Mouse (Mus musculus): ENCODE measurements around the gene Fcor.

The Fcor gene

GRCm38 (mm10) chr8:3679236-3679635, 7.1 kb upstream of the Fcor start:
- CTCF ChIA-PET = no interaction called here

DNA sequence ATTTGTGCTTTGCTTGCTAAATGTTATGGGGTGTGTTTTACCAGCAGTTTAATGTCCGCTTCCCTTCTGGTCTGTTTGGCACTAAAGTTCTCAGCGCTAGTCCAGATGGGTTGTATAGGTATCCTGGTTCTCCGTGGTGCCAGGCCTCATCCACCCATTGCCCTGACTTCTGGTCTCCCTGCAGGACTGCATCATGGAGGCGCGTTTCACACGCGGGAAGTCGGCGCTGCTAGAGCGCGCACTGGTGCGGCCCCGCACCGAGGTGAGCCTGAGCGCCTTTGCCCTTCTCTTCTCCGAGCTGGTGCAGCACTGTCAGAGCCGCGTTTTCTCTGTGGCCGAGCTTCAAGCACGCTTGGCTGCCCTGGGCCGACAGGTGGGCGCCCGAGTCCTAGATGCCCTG, 6.7 kb upstream of the Fcor start:
- ChIA-PET POLR2A (interaction anchor here in 2 of 4 experiments (0.6 to 1.1 kb wide), 5 partner anchors 22 to 636 kb away, joined by 3 to 4 read pairs (median 3); partner anchors contain the start of gene Camsap3 (in 1 of the 2)), CTCF (no interaction called here)

More at GRCm38 (mm10) chr8:3679236-3679635, 7.1 kb upstream of the Fcor start:
- POLR2A ChIA-PET = interaction anchor here in 2 of 4 experiments (0.6 to 1.0 kb wide), 5 partner anchors 23 to 636 kb away, joined by 3 to 4 read pairs (median 3); partner anchors contain the start of gene Camsap3 (in 1 of the 2)

GRCm38 (mm10) chr8:3676993-3677579, 4.9 kb upstream of the Fcor start:
- ChIA-PET POLR2A (interaction anchor here in 3 of 4 experiments (0.9 to 4.4 kb wide), 13 partner anchors 28 to 516 kb away, joined by 3 to 15 read pairs (median 5); partner anchors contain the start of genes Pet100 (in 2 of the 3), Xab2 (in 2 of the 3), C330021F23Rik (in 1 of the 3) and Camsap3 (in 1 of the 3)), CTCF (interaction anchor here in 3 of 4 experiments (0.7 to 2.2 kb wide), 11 partner anchors 10 to 398 kb away, joined by 3 to 16 read pairs (median 4); partner anchors contain the start of genes Insr (in 1 of the 3), Mcemp1 (in 1 of the 3) and Pex11g (in 1 of the 3))

DNA sequence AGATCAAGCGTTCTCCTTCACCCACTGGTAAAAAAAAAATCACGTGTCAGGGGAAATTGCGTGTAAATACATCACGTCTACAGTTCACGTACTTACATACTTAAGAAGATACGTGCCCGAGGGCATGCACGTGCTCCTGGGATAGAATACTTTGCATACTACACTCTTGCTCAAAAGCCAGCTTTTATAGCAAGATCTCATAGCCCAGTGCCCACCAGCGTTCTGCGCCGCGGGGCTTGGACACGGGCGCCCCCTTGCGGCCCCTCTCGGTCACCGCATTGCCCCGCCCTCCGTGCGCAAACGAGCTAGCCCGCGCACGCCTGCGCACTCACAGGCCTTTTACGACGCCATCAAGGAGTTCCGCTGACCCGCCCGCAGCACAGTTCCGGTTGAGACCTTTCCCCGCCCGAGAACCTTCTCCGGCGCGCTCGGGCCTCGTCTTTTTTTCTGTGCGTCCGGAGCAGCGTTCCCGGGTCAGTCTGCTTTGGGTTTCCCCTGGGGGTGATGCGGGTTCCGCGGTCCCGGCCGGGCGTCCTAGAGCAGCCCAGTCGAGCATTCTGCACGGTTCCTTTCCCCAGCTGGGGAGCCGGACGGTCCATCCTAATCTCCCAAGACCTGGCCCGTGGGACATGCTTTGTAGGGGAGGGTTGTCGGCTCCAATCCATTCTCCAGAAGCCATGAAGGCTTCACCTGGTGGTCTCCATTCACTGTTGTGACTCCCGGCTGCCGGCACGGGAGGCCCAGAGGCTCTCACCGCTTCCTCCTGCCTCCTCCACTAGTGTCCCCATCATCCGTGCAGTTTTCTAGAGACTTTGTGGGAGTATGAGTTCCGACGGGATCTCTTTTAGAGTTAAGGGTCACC, 4.2 kb upstream of the Fcor start, which contains the start of gene Trappc5:
Trappc5 (plus strand) TSS at position 169 of the 862 bp plus-strand sequence.
- ChIA-PET POLR2A (interaction anchor here (0.6 to 4.4 kb wide), 43 partner anchors 11 to 1001 kb away, joined by 3 to 15 read pairs (median 4); partner anchors contain the start of genes Pet100 (in 3 of the 4), Xab2 (in 3 of the 4), C330021F23Rik (in 2 of the 4) and Camsap3 (in 1 of the 4)), CTCF (interaction anchor here (0.5 to 2.2 kb wide), 82 partner anchors 8 to 818 kb away, joined by 3 to 21 read pairs (median 4); partner anchors contain the start of genes Camsap3 (in 2 of the 4), Mcemp1 (in 2 of the 4), Zfp358 (in 2 of the 4) and A430078G23Rik (in 1 of the 4))

DNA sequence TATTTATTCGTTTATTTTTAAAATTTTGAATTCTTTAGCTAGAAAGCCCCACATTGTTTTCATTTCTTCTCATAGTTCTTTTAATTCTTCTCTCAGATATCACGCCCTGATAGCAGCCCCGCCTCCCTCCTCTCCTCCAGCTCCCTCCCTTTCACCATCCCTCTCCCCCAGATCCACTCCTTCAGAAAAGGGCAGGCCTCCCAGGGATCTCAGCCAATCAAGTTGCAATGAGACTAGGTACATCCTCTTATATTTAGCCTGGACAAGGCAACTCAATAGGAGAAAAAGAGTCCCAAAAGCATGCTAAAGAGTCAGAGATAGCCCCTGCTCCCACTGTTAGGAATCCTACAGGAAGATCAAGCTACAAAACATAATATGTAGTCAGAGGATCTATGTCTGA, 2.5 kb upstream of the Fcor start:
- CTCF ChIA-PET = interaction anchor here in 1 of 4 experiments (3.3 kb wide), 1 partner anchor 208 kb away, joined by 43 read pairs; the partner anchor contains the start of gene Pex11g
- POLR2A ChIA-PET = interaction anchor here in 3 of 4 experiments (0.6 to 4.4 kb wide), 8 partner anchors 45 to 248 kb away, joined by 3 to 15 read pairs (median 4); partner anchors contain the start of genes C330021F23Rik (in 1 of the 3), Pet100 (in 1 of the 3), Pnpla6 (in 1 of the 3) and Xab2 (in 1 of the 3)

DNA sequence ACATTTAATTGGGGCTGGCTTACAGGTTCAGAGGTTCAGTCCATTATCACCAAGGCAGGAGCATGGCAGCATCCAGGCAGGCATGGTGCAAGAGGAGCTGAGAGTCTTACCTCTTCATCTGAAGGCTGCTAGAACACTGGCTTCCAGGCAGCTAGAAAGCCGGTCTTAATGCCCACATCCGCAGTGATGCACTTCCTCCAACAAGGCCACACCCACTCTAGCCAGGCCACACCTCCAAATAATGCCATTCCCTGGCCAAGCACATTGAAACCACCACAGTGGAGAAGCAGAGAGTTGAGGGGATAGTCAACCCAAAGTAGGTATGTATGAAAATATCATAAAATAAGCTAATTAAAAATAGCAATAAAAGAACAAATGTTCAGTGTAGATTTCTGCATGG, 1.8 kb downstream of the Fcor start:
- ChIA-PET POLR2A (interaction anchor here in 3 of 4 experiments (0.6 to 3.8 kb wide), 5 partner anchors 17 to 523 kb away, joined by 3 to 14 read pairs (median 3); partner anchors contain the start of gene Pnpla6 (in 1 of the 3)), CTCF (interaction anchor here in 2 of 4 experiments (0.6 to 3.2 kb wide), 6 partner anchors 13 to 111 kb away, joined by 3 to 39 read pairs (median 4); partner anchors contain the start of gene Retn (in 1 of the 2))

- POLR2A ChIA-PET = interaction anchor here in 3 of 4 experiments (0.6 to 2.7 kb wide), 9 partner anchors 10 to 273 kb away, joined by 3 to 8 read pairs (median 3); partner anchors contain the start of genes Arhgef18 (in 1 of the 3), Retn (in 1 of the 3), Stxbp2 (in 1 of the 3) and Trappc5 (in 1 of the 3)
Measured at GRCm38 (mm10) chr8:3665507-3665906, 6.7 kb downstream of the Fcor start, which contains the start of gene Mcemp1. Mcemp1 (plus strand) TSS chr8:3665754.

GRCm38 (mm10) chr8:3664405-3664804, 7.8 kb downstream of the Fcor start:
- ChIA-PET CTCF (interaction anchor here in 1 of 4 experiments (0.6 to 0.7 kb wide), 2 partner anchors 201 to 291 kb away, joined by 3 to 8 read pairs; no protein-coding TSS in a partner anchor), POLR2A (interaction anchor here in 2 of 4 experiments (0.7 to 2.7 kb wide), 5 partner anchors 9 to 51 kb away, joined by 3 to 8 read pairs (median 4); partner anchors contain the start of gene Stxbp2 (in 1 of the 2))

More at GRCm38 (mm10) chr8:3665507-3665906, 6.7 kb downstream of the Fcor start, which contains the start of gene Mcemp1:
- CTCF ChIA-PET = interaction anchor here in 3 of 4 experiments (0.8 to 1.5 kb wide), 3 partner anchors 11 to 106 kb away, joined by 3 to 5 read pairs (median 3); partner anchors contain the start of gene Trappc5 (in 1 of the 3)

DNA sequence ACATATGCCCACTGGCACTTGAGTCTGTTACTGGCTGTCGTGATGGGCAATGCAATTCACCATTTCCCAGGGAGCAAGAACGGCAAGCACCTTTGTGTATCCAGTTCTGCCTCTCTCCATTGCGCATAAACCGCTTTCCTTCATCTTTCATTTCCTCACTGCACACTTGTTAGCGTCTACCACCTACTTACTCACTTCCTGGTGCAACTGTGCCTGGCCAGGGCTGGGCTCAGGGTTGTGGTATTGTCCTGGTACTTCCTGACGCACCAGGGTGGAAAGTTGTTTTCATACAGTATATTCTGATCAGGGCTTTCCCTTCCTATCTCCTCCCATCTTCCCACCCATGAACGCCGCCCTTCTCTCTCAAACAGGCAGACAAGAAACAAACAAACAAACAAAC, 11.3 kb downstream of the Fcor start:
- CTCF ChIA-PET = interaction anchor here in 1 of 4 experiments (2.5 kb wide), 1 partner anchor 11 kb away, joined by 9 read pairs; the partner anchor contains the start of gene Fcor
- POLR2A ChIA-PET = no interaction called here

DNA sequence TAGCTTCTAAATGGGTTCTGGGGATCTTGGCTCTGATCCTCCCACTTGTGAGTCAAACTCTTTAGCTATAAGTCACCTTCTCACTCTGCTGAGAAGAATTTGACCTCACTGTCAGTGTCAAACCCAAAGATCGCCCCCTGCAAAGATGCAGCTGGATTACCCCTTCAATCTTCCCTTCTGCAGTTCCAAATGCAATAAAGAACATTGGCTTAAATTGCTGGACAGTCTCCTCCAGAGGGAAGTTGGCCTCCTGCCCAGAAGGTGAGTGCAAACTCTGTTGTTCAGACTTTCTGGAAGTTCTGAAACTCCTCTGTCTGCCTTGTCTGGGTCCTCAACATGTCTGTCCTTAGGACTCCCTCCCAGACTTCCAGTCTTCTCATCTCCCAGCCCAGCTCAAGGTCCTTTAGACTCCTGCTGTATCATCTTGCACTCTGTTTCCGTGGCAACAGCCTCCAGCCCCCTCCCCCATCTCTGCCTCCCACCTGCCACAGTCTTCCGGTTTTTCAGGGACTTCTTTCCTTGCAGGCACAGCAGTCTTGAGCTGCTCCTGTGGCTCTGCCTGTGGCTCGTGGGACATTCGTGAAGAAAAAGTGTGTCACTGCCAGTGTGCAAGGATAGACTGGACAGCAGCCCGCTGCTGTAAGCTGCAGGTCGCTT, 15.3 kb downstream of the Fcor start:
- POLR2A ChIA-PET = interaction anchor here in 2 of 4 experiments (0.6 to 1.7 kb wide), 8 partner anchors 11 to 269 kb away, joined by 3 to 6 read pairs (median 3); partner anchors contain the start of genes Fcor (in 1 of the 2) and Stxbp2 (in 1 of the 2)

DNA sequence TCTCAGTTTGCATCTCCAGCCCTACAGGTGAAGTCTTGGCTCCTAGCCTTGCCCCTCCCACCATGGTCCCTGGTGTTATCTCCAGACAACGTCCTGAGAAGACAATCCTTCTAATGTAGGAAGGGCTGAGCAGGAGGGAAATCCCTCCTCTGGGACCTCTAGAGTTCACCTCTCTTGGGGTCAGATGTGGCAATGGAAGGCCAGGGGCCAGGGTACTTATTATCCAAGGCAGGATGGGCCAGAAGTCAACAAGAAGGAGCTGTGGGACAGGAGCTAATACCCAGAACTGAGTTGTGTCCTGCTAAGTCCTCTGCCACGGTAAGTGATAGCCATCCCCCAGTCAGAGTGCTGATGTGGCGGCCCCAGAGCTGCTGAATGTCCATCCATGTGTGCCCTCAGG, 16.6 kb downstream of the Fcor start, which contains the start of gene Retn:
Retn (plus strand) TSS at position 245 of the 400 bp plus-strand sequence.
- POLR2A ChIA-PET = interaction anchor here in 3 of 4 experiments (0.9 to 2.0 kb wide), 13 partner anchors 9 to 155 kb away, joined by 3 to 8 read pairs (median 3); partner anchors contain the start of genes Fcor (in 1 of the 3), Mcemp1 (in 1 of the 3), Mcoln1 (in 1 of the 3) and Pet100 (in 1 of the 3)
- CTCF ChIA-PET = interaction anchor here (0.6 to 1.7 kb wide), 8 partner anchors 8 to 97 kb away, joined by 3 to 6 read pairs (median 4); partner anchors contain the start of genes Fcor (in 4 of the 4) and Trappc5 (in 1 of the 4)

More for the DNA sequence above, 15.3 kb downstream of the Fcor start:
- CTCF ChIA-PET = interaction anchor here (0.5 to 2.0 kb wide), 9 partner anchors 11 to 182 kb away, joined by 3 to 8 read pairs (median 4); partner anchors contain the start of genes Fcor (in 4 of the 4) and Trappc5 (in 1 of the 4)

DNA sequence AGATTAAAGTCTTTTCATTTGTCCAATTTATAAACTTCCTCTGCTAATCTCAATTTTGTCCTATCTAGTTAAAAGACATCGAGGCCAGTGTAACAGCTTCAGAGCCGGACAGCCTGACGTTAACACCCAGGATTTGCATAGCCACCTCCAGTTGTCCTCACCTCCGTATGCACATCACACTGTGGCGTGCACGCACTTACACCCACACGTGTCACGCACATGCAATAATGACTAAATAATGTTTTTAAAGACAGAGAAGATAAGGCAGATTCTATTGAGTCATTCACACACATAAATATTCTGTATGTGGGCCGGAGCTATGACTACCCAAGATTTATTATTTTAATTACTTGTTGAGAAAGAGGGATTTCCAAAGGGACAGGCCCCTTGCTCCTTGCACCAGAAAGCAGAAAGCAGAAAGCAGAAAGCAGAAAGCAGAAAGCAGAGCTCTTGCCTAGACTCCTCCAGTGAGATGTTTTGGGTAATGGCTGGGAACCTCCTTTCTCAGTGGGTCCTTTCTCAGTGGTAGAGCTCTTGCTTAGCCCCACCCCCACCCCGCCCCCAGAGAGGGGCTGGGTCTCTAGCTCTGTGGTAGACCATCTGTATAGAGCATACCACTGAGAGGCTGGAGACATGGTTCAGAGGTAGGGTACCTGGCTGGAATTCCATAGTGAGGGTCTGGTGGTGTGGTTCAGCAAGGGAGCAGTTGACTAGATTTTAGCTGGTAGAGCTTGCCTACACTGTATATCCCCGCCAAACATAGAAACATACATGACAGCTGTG, 17.2 kb downstream of the Fcor start:
- ChIA-PET POLR2A (interaction anchor here in 3 of 4 experiments (0.6 to 2.0 kb wide), 17 partner anchors 9 to 155 kb away, joined by 3 to 8 read pairs (median 3); partner anchors contain the start of genes Fcor (in 2 of the 3), Mcemp1 (in 1 of the 3), Mcoln1 (in 1 of the 3) and Pet100 (in 1 of the 3)), CTCF (interaction anchor here (0.9 to 1.7 kb wide), 7 partner anchors 9 to 96 kb away, joined by 3 to 6 read pairs (median 4); partner anchors contain the start of genes Fcor (in 4 of the 4) and Trappc5 (in 1 of the 4))

DNA sequence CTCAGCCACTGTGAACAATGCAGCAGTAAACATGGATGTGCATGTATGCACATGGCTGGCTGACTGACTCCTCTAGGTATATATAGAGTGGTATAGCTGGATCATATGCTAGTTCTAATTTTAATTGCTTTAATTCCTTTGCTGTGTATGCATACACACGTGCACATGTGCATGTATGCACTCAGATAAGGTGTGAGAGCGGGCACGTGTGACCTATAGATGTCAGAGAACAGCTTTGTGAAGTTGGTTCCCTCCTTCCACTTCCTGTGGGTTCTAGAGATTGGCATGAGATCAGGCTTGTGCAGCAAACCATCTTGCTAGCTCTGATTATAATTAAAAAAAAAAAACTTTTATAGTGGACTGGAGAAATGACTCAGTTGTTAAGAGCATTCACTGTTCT, 19.3 kb downstream of the Fcor start:
- CTCF ChIA-PET = interaction anchor here in 1 of 4 experiments (0.5 kb wide), 1 partner anchor 720 kb away, joined by 3 read pairs; no protein-coding TSS in a partner anchor
- POLR2A ChIA-PET = no interaction called here

GRCm38 (mm10) chr8:3648990-3649389, 23.2 kb downstream of the Fcor start:
- CTCF ChIA-PET = interaction anchor here (0.9 to 1.4 kb wide), 5 partner anchors 23 to 69 kb away, joined by 3 to 11 read pairs (median 4); partner anchors contain the start of genes Fcor (in 3 of the 4) and Trappc5 (in 1 of the 4)

GRCm38 (mm10) chr8:3648268-3648667, 23.9 kb downstream of the Fcor start:
- ChIA-PET CTCF (interaction anchor here (0.9 to 1.4 kb wide), 5 partner anchors 24 to 70 kb away, joined by 3 to 11 read pairs (median 5); partner anchors contain the start of genes Fcor (in 2 of the 4) and Trappc5 (in 1 of the 4)), POLR2A (interaction anchor here in 3 of 4 experiments (0.7 to 2.3 kb wide), 8 partner anchors 16 to 498 kb away, joined by 3 to 7 read pairs (median 4); partner anchors contain the start of genes Fcor (in 2 of the 3), C330021F23Rik (in 1 of the 3), Pet100 (in 1 of the 3) and Xab2 (in 1 of the 3))

More at GRCm38 (mm10) chr8:3648990-3649389, 23.2 kb downstream of the Fcor start:
- POLR2A ChIA-PET = interaction anchor here in 3 of 4 experiments (0.7 to 2.3 kb wide), 14 partner anchors 10 to 498 kb away, joined by 3 to 14 read pairs (median 4); partner anchors contain the start of genes Fcor (in 2 of the 3), C330021F23Rik (in 1 of the 3), Mcemp1 (in 1 of the 3) and Pet100 (in 1 of the 3)
